Mouse (Mus musculus): ENCODE results near the gene Mill2. TPM values are rescaled to one million over a fixed set of nuclear protein-coding genes. Genes with fewer than 3 reads are reported as not detected.

Mill2 gene
- total RNA-seq, 2 experiments from 2014 or later, result not detected

Other genes with a start within 250 kb of the Mill2 start
- not detected in 2 replicates for gene Psg23, start 223.5 kb upstream of the Mill2 start, total RNA-seq (2015)
- gene Psg23, start 223.5 kb upstream of the Mill2 start, total RNA-seq (2017), result not detected in 2 replicates
- gene Psg21, start 183.2 kb upstream of the Mill2 start, total RNA-seq (2015), result not detected in 2 replicates
- not detected in 2 replicates for gene Psg21, start 183.2 kb upstream of the Mill2 start, total RNA-seq (2017)
- not detected in 2 replicates for gene Psg20, start 153.8 kb upstream of the Mill2 start, total RNA-seq (2015)
- not detected in 2 replicates for gene Psg20, start 153.8 kb upstream of the Mill2 start, total RNA-seq (2017)
- not detected in 2 replicates for gene Psg22, start 121.9 kb upstream of the Mill2 start, total RNA-seq (2015)
- gene Psg22, start 121.9 kb upstream of the Mill2 start, total RNA-seq (2017), result not detected in 2 replicates
- not detected in 2 replicates for gene Psg19, start 41.4 kb upstream of the Mill2 start, total RNA-seq (2015)
- gene Psg19, start 41.4 kb upstream of the Mill2 start, total RNA-seq (2017), result not detected in 2 replicates
- not detected in 2 replicates for gene Psg17, start 18.4 kb upstream of the Mill2 start, total RNA-seq (2015)
- gene Psg17, start 18.4 kb upstream of the Mill2 start, total RNA-seq (2017), result not detected in 2 replicates
- 492 and 634 TPM in 2 replicates for gene Pglyrp1, start 31.4 kb downstream of the Mill2 start, total RNA-seq (2015)
- 78.5 and 108 TPM in 2 replicates for gene Pglyrp1, start 31.4 kb downstream of the Mill2 start, total RNA-seq (2017)
- gene Ccdc61, start 70.4 kb downstream of the Mill2 start, total RNA-seq (2015), result 12.9 and 15.3 TPM in 2 replicates
- gene Ccdc61, start 70.4 kb downstream of the Mill2 start, total RNA-seq (2017), result 8.9 and 12.2 TPM in 2 replicates
- gene Nova2, start 85.9 kb downstream of the Mill2 start, total RNA-seq (2015), result not detected in 2 replicates
- gene Nova2, start 85.9 kb downstream of the Mill2 start, total RNA-seq (2017), result not detected in 2 replicates
- not detected in 2 replicates for gene Nanos2, start 147.4 kb downstream of the Mill2 start, total RNA-seq (2015)
- gene Nanos2, start 147.4 kb downstream of the Mill2 start, total RNA-seq (2017), result not detected in 2 replicates
- 0.25 TPM in 1 of 2 replicates, not detected in the other for gene Mypop, start 151.3 kb downstream of the Mill2 start, total RNA-seq (2015)
- 0.15 and 0.24 TPM in 2 replicates for gene Mypop, start 151.3 kb downstream of the Mill2 start, total RNA-seq (2017)
- gene Irf2bp1, start 164.1 kb downstream of the Mill2 start, total RNA-seq (2015), result 11.4 and 14.5 TPM in 2 replicates
- 6.9 and 8.2 TPM in 2 replicates for gene Irf2bp1, start 164.1 kb downstream of the Mill2 start, total RNA-seq (2017)
- gene Foxa3, start 183.6 kb downstream of the Mill2 start, total RNA-seq (2015), result not detected in 2 replicates
- not detected in 2 replicates for gene Foxa3, start 183.6 kb downstream of the Mill2 start, total RNA-seq (2017)
- gene Sympk, start 184.4 kb downstream of the Mill2 start, total RNA-seq (2015), result 48.4 and 54.7 TPM in 2 replicates
- gene Sympk, start 184.4 kb downstream of the Mill2 start, total RNA-seq (2017), result 26.6 and 30.4 TPM in 2 replicates
- gene Rsph6a, start 214.7 kb downstream of the Mill2 start, total RNA-seq (2015), result not detected in 2 replicates
- gene Rsph6a, start 214.7 kb downstream of the Mill2 start, total RNA-seq (2017), result not detected in 2 replicates
- gene Dmwd, start 236.3 kb downstream of the Mill2 start, total RNA-seq (2015), result 4.1 and 6.2 TPM in 2 replicates
- gene Dmwd, start 236.3 kb downstream of the Mill2 start, total RNA-seq (2017), result 1.0 and 1.3 TPM in 2 replicates
- 2.2 and 5.4 TPM in 2 replicates for gene Dmpk, start 243.9 kb downstream of the Mill2 start, total RNA-seq (2015)
- gene Dmpk, start 243.9 kb downstream of the Mill2 start, total RNA-seq (2017), result 2.7 and 3.1 TPM in 2 replicates